Mouse (Mus musculus): ENCODE results near the gene Ppp1r14b. TPM values are rescaled to one million over a fixed set of nuclear protein-coding genes. Genes with fewer than 3 reads are reported as not detected.

Gene Ppp1r14b
- polyA plus RNA-seq (2016; fragmentation: Nextera tagmentation; extraction: Ambion mirVana) = 90.8 and 116 TPM in 2 replicates

- H3K27ac ChIP-seq (replicated peaks) = peak within 1 kb of the TSS; percentile 95
- peaks cover 27% of the 10 kb centered on the region for H3K36me3 ChIP-seq
- under 1% methylated on average over 82 of the region's 84 CpGs for WGBS
- H3K4me1 ChIP-seq = peaks cover 73% of the 10 kb centered on the region
- peak; percentile 93 for DNase-seq (ENCODE audit: low spot score)
- no peaks in the 10 kb centered on the region for H3K9me3 ChIP-seq (replicated peaks)
- peaks cover 33% of the 10 kb centered on the region for H3K27me3 ChIP-seq (ENCODE audit: low read depth, poor library complexity, severe bottlenecking)
- peak within 1 kb of the TSS; percentile 95 for H3K4me3 ChIP-seq
Observed at GRCm38 (mm10) chr19:6974211-6975205, at the start of gene Ppp1r14b. TSS of gene Ppp1r14b (plus strand) at chr19:6974968.

- DNase-seq (ENCODE audit: low spot score) = no peak
- WGBS = 6% methylated on average over 9 of the region's 9 CpGs
- H3K4me1 ChIP-seq = peaks cover 60% of the 10 kb centered on the region
- H3K4me3 ChIP-seq = peak within 1 kb of the TSS; percentile 24
- peaks cover 82% of the 10 kb centered on the region for H3K27me3 ChIP-seq (ENCODE audit: low read depth, poor library complexity, severe bottlenecking)
- no peak within 1 kb of the TSS for H3K27ac ChIP-seq (replicated peaks)
- no peaks in the 10 kb centered on the region; the same call in 1 of the 2 replicates for H3K9me3 ChIP-seq (replicated peaks)
- H3K36me3 ChIP-seq = no peaks in the 10 kb centered on the region
Observed at GRCm38 (mm10) chr19:6925307-6925573, 49.5 kb upstream of the Ppp1r14b start, which contains the start of gene Catsperz. TSS of gene Catsperz (minus strand) at chr19:6925380.

- Histone ChIP-seq H3K9me3 (replicated peaks) (no peaks in the 10 kb centered on the region; the same call in 1 of the 2 replicates), H3K4me3 (peak overlapping the region; percentile 24), H3K27ac (replicated peaks) (no peak overlapping the region), H3K4me1 (peaks cover 54% of the 10 kb centered on the region), H3K27me3 (ENCODE audit: low read depth, poor library complexity, severe bottlenecking) (peaks cover 87% of the 10 kb centered on the region), H3K36me3 (no peaks in the 10 kb centered on the region)
- WGBS = 5% methylated on average over 40 of the region's 40 CpGs
- no peak for DNase-seq (ENCODE audit: low spot score)
Observed at GRCm38 (mm10) chr19:6925611-6926329, 49.0 kb upstream of the Ppp1r14b start.

- Histone ChIP-seq H3K27me3 (ENCODE audit: low read depth, poor library complexity, severe bottlenecking) (peaks cover 97% of the 10 kb centered on the region), H3K9me3 (replicated peaks) (no peaks in the 10 kb centered on the region; the same call in 1 of the 2 replicates), H3K4me3 (peak overlapping the region; percentile 42), H3K4me1 (peaks cover 54% of the 10 kb centered on the region), H3K27ac (replicated peaks) (no peak overlapping the region), H3K36me3 (no peaks in the 10 kb centered on the region)
- WGBS = 9% methylated on average over 26 of the region's 26 CpGs
- peak; percentile 45 for DNase-seq (ENCODE audit: low spot score)
Observed at GRCm38 (mm10) chr19:6926559-6927255, 48.1 kb upstream of the Ppp1r14b start.

GRCm38 (mm10) chr19:6928080-6928479, 46.7 kb upstream of the Ppp1r14b start:
- Histone ChIP-seq H3K36me3 (no peaks in the 10 kb centered on the region), H3K4me3 (no peak overlapping the region; the same call in 1 of the 2 replicates), H3K27me3 (ENCODE audit: low read depth, poor library complexity, severe bottlenecking) (peaks cover 100% of the 10 kb centered on the region), H3K4me1 (peaks cover 44% of the 10 kb centered on the region), H3K27ac (replicated peaks) (no peak overlapping the region), H3K9me3 (replicated peaks) (no peaks in the 10 kb centered on the region; the same call in 1 of the 2 replicates)
- DNase-seq (ENCODE audit: low spot score) = no peak
- 8% methylated on average over 9 of the region's 9 CpGs for WGBS

- H3K4me3 ChIP-seq = no peak overlapping the region
- 0% methylated on average over 2 of the region's 2 CpGs for WGBS
- no peak for DNase-seq (ENCODE audit: low spot score)
- H3K36me3 ChIP-seq = no peaks in the 10 kb centered on the region
- no peaks in the 10 kb centered on the region; the same call in 1 of the 2 replicates for H3K9me3 ChIP-seq (replicated peaks)
- peaks cover 42% of the 10 kb centered on the region for H3K4me1 ChIP-seq
- H3K27ac ChIP-seq (replicated peaks) = no peak overlapping the region
- H3K27me3 ChIP-seq (ENCODE audit: low read depth, poor library complexity, severe bottlenecking) = peaks cover 100% of the 10 kb centered on the region
Observed at GRCm38 (mm10) chr19:6931002-6931401, 43.8 kb upstream of the Ppp1r14b start.

- 48% methylated on average over 1 of the region's 1 CpGs for WGBS
- Histone ChIP-seq H3K9me3 (replicated peaks) (no peaks in the 10 kb centered on the region), H3K27ac (replicated peaks) (no peak overlapping the region), H3K4me3 (no peak overlapping the region), H3K27me3 (ENCODE audit: low read depth, poor library complexity, severe bottlenecking) (peaks cover 95% of the 10 kb centered on the region), H3K4me1 (peaks cover 32% of the 10 kb centered on the region), H3K36me3 (no peaks in the 10 kb centered on the region)
- DNase-seq (ENCODE audit: low spot score) = no peak
Observed at GRCm38 (mm10) chr19:6932018-6932417, 42.8 kb upstream of the Ppp1r14b start.

- DNase-seq (ENCODE audit: low spot score) = no peak
- H3K27me3 ChIP-seq (ENCODE audit: low read depth, poor library complexity, severe bottlenecking) = peaks cover 85% of the 10 kb centered on the region
- WGBS = 18% methylated on average over 4 of the region's 4 CpGs
- H3K27ac ChIP-seq (replicated peaks) = no peak overlapping the region
- no peak overlapping the region for H3K4me3 ChIP-seq
- 0 out of 2 replicates have a peak, but pooled peaks cover 1% of the 10 kb centered on the region for H3K36me3 ChIP-seq
- H3K4me1 ChIP-seq = peaks cover 23% of the 10 kb centered on the region
- H3K9me3 ChIP-seq (replicated peaks) = no peaks in the 10 kb centered on the region
Observed at GRCm38 (mm10) chr19:6933102-6933435, 41.7 kb upstream of the Ppp1r14b start.

- Histone ChIP-seq H3K36me3 (0 out of 2 replicates have a peak, but pooled peaks cover 2% of the 10 kb centered on the region), H3K9me3 (replicated peaks) (no peaks in the 10 kb centered on the region), H3K27ac (replicated peaks) (no peak overlapping the region; the same call in 1 of the 2 replicates), H3K27me3 (ENCODE audit: low read depth, poor library complexity, severe bottlenecking) (peaks cover 85% of the 10 kb centered on the region), H3K4me3 (peak overlapping the region; percentile 47), H3K4me1 (peaks cover 20% of the 10 kb centered on the region)
- no peak for DNase-seq (ENCODE audit: low spot score)
- WGBS = 3% methylated on average over 58 of the region's 58 CpGs
Observed at GRCm38 (mm10) chr19:6933436-6934194, 41.2 kb upstream of the Ppp1r14b start.

- H3K27me3 ChIP-seq (ENCODE audit: low read depth, poor library complexity, severe bottlenecking) = peaks cover 85% of the 10 kb centered on the region
- 13% methylated on average over 20 of the region's 23 CpGs for WGBS
- no peaks in the 10 kb centered on the region for H3K9me3 ChIP-seq (replicated peaks)
- H3K4me3 ChIP-seq = peak within 1 kb of the TSS; percentile 47
- H3K4me1 ChIP-seq = peaks cover 24% of the 10 kb centered on the region
- no peak within 1 kb of the TSS; the same call in 1 of the 2 replicates for H3K27ac ChIP-seq (replicated peaks)
- H3K36me3 ChIP-seq = 0 out of 2 replicates have a peak, but pooled peaks cover 2% of the 10 kb centered on the region
- no peak for DNase-seq (ENCODE audit: low spot score)
Observed at GRCm38 (mm10) chr19:6934195-6934977, 40.4 kb upstream of the Ppp1r14b start, which contains the start of gene Kcnk4. TSS of gene Kcnk4 (minus strand) at chr19:6934515.

GRCm38 (mm10) chr19:6936299-6936698, 38.5 kb upstream of the Ppp1r14b start:
- peaks cover 78% of the 10 kb centered on the region for H3K27me3 ChIP-seq (ENCODE audit: low read depth, poor library complexity, severe bottlenecking)
- WGBS = 23% methylated on average over 3 of the region's 3 CpGs
- DNase-seq (ENCODE audit: low spot score) = no peak
- H3K36me3 ChIP-seq = 0 out of 2 replicates have a peak, but pooled peaks cover 2% of the 10 kb centered on the region
- no peak overlapping the region for H3K27ac ChIP-seq (replicated peaks)
- H3K4me3 ChIP-seq = no peak overlapping the region
- peaks cover 39% of the 10 kb centered on the region for H3K4me1 ChIP-seq
- no peaks in the 10 kb centered on the region for H3K9me3 ChIP-seq (replicated peaks)
